Mouse (Mus musculus): ENCODE results near the gene Gm38392.
"Not testable (repeated sequence)": the region's sequence is repeated elsewhere in the genome, so short reads cannot be mapped to it uniquely, and the experiment has no call there.

Gene Gm38392

DNA sequence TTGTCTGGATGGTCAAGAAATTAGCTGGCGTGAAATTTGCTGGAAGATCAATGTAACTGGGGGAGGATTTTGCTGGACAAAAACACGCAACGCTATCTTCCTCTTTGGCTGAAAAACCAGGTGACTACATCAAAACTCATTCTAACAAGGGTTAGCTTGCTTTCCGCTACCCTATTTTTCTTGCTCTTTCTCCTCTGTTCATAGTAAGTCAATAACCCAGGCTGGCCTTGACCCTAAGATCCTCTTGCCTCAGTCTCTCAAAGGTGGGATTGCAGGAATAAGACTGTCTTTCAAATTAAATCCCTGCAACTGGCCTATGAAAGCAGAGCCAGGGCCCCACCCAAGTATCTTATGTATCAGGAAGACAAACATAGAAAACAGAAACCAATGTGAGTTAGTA, at the start of gene Gm38392:
Gene Gm38392 (minus strand): TSS at position 101 of the 400 bp plus-strand sequence.
- no peak for DNase-seq (ENCODE audit: low read depth)

DNA sequence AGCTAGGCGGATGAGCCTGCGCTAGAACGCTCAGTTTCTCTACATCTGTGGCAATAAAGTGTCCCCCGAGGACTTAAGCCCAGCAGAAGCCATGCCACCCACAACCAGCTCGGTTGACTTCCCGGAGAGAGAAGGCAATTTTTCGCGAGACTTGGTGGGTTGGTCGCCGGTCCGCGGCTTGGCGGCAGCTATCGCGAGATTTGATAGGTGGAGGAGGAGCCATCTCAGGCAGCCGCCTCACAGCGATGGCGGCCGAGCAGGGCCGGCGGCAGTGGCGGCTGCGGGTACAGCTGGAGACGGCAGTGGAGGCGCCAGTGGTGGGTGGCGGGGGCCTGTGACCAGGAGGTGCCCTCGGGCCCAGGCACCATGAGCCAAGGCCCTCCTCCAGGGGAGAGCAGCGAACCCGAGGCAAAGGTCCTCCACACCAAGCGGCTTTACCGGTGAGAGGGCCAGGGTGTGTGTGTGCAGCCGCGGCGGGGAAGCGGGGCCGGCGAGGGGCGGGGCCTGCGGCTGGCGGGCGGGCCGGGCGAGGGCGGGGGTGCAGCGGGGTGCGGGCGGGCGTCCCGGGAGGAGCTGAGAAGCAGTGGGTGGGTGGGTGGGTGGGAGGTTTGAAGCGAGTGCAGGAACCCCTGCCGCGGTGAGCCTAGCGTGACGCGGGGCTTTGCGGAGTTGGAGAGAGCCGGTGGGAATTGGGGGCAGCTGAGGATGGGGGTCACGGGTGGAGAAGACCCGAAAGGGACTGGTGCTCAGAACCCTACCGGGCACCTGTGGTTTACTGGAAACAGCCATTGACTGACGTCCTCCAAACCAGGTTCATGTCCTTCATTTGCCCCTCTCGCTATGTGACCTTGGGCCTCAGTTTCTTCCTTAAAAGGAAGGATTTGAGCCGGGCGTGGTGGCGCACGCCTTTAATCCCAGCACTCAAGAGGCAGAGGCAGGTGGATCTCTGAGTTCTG, 49.3 kb upstream of the Gm38392 start, which contains the start of the genes Tmem79 and Smg5:
Gene Tmem79 (minus strand): TSS at position 91 of the 956 bp plus-strand sequence.
Gene Smg5 (plus strand): TSS at position 203 of the 956 bp plus-strand sequence.
- DNase-seq (ENCODE audit: low read depth): peak; percentile 88

- no peak for DNase-seq (ENCODE audit: low read depth)
Observed at GRCm38 (mm10) chr3:88335436-88336053, 48.5 kb upstream of the Gm38392 start.

GRCm38 (mm10) chr3:88334902-88335435, 48.0 kb upstream of the Gm38392 start:
- no peak for DNase-seq (ENCODE audit: low read depth)

DNA sequence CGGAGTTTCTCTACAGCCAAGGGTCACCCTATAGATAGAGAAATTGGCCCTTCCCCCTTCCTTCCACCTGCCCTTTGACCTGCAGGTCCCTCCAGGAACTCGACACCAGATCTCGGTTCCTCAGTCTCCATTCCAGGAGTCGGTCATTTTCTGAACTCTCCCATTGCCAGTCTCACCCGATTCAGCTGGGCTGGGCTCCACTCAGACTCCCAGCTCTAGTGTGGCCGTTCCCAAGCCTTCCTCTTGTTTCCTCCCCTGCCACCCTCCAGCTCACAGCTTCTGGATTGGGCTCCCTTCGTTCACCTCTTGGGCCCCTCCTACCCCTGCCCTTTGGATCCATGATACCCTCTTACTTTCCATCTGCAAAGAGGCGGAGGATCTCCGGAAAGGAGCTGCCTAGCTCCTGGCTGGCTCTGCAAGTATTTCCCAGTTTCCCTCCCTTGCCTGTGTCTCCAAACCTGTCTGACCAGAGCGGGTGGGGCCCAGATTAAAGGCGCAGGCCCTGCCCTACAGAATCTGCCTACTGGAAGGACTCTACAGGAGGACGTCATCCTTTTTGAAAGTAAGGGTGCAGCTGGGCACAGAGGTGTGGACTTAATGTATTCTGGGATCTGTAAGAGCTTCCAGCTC, 47.1 kb upstream of the Gm38392 start:
- no peak for DNase-seq (ENCODE audit: low read depth)

DNA sequence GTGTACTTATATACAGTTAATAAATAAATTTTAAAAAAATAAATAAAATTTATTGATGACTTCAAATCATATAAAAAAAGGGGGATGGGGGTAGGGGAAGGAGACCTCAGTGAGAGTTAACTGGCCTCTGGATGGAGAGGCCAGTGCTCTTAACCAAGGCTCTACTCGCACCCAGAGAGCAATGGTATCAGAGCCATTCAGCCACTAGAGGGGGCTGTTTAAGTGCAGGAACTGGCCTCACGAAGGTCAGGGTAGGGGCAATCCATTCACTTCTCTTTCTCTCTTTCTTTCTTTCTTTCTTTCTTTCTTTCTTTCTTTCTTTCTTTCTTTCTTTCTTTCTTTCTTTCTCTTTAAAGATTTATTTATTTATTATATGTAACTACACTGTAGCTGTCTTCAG, 44.3 kb upstream of the Gm38392 start:
- DNase-seq (ENCODE audit: low read depth): peak; percentile 62

- DNase-seq (ENCODE audit: low read depth): no peak
Observed at GRCm38 (mm10) chr3:88328956-88329355, 41.9 kb upstream of the Gm38392 start.

DNA sequence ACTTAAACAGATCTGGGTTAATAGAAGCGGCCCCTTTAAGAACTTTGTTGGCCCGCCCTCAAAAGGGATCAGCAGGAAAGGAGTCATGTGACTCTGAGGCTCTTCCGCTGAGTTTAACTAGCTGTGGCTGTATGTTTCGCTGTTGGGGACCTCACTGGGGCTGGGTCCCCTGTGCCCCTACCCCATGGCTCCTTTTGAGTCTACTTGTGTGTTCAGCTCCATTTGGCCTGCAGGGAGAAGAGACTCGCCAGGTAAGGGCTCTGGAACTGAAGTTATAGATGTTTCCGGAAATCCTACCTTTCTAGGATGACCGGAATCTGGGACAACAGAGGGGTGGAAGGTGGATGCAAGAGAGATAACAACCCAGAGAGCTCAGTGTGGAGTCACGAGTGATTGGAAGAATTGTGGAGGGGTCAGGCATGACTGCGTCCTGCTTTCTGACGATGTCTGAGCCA, 38.0 kb upstream of the Gm38392 start, which contains the start of gene Glmp:
Gene Glmp (plus strand): TSS at position 73 of the 455 bp plus-strand sequence.
- DNase-seq (ENCODE audit: low read depth): peak; percentile 54

GRCm38 (mm10) chr3:88299172-88299571, 12.2 kb upstream of the Gm38392 start:
- DNase-seq (ENCODE audit: low read depth): no peak

- peak; percentile 35 for DNase-seq (ENCODE audit: low read depth)
Observed at GRCm38 (mm10) chr3:88297321-88297851, 10.4 kb upstream of the Gm38392 start.

DNA sequence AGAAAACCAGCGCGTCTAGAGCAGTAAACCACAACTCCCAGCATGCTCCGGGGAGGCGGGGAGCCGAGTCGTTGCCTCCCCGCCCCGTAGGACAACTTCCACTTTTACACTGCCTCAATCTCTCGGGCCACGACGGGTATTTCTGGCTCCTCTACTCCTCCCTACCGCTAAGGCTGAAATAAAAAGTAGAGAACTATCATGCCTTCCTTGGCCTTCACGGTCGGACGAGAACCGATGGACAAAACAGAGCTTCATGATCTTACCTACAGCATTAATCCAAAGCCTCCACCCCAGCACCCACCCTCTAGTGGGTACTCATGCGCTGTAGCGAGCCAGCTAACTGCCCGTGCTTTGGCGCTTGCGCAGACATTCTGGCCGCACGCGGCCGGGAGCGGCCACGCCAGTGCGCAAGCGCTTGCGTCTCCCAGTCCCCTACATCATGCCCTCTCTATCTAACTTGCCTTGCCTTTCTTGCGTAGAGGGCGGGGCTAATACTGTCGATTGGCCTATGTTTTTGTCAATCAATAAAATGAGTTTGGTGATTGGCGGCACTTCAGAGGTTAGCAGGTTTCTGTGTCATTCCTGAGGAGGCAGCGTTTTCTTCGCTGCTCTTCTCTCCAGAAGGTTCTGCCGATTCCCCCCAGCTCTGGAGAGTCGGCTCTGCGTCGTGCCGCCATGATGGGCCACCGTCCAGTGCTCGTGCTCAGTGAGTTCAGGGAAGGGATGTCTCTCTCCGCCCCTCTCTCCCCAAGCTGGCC, 9.7 kb upstream of the Gm38392 start, which contains the start of the genes Tsacc and Cct3:
Gene Tsacc (minus strand): TSS at position 439 of the 758 bp plus-strand sequence.
Gene Cct3 (plus strand): TSS at position 556 of the 758 bp plus-strand sequence.
- peak; percentile 98 for DNase-seq (ENCODE audit: low read depth)

DNA sequence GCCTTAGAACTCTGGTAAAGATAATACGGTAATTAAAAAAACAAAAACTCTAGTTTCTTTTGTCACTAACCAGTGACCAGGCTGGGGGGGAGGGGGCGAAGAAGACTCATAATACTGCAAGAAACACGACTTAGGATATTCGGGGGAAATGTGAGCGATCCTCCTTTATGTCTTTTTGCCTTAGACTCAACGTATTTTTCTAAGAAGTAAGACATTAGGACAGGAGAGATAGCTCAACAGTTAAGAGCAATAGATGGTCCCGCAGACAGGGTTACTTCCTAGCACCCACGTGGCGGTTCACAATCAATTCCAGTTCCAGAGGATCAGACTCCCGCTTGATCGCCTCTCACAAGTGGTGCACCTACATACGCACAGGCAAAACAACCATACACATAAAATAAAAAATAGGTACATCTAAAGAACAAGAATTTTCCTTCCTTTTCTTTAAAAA, 9.1 kb upstream of the Gm38392 start:
- DNase-seq (ENCODE audit: low read depth): no peak

- DNase-seq (ENCODE audit: low read depth): not testable (repeated sequence)
Observed at GRCm38 (mm10) chr3:88295272-88295671, 8.3 kb upstream of the Gm38392 start.

DNA sequence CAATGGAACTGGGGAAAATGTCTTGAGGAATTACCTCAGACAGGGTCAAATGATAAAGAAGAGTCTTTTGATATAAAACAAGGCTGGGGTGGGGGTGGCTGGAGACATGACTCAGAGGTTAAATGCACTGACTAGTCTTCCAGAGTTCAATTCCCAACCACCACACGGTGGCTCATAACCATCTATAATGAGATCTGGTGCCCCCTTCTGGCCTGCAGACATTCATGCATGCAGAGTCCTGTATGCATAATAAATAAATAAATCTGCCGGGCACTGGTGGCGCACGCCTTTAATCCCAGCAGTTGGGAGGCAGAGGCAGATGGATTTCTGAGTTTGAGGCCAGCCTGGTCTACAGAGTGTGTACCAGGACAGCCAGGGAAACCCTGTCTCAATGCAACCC, 5.0 kb upstream of the Gm38392 start:
- peak; percentile 20 for DNase-seq (ENCODE audit: low read depth)

GRCm38 (mm10) chr3:88288133-88288713, 1.2 kb upstream of the Gm38392 start:
- not testable (repeated sequence) for DNase-seq (ENCODE audit: low read depth)

GRCm38 (mm10) chr3:88285565-88285895, 1.5 kb downstream of the Gm38392 start:
- not testable (repeated sequence) for DNase-seq (ENCODE audit: low read depth)

- DNase-seq (ENCODE audit: low read depth): not testable (repeated sequence)
Observed at GRCm38 (mm10) chr3:88284815-88285564, 2.0 kb downstream of the Gm38392 start.

- not testable (repeated sequence) for DNase-seq (ENCODE audit: low read depth)
Observed at GRCm38 (mm10) chr3:88281141-88281916, 5.7 kb downstream of the Gm38392 start.

GRCm38 (mm10) chr3:88280035-88280434, 7.0 kb downstream of the Gm38392 start:
- DNase-seq (ENCODE audit: low read depth): no peak

Data from c-Kit-positive CD71-negative TER-119-negative erythroid progenitor cells, embryonic 14.5 days (primary cell).